Mouse (Mus musculus) frontal cortex, adult 2 months (tissue): ENCODE data around the gene Prpmp5. TPM values are rescaled to one million over a fixed set of nuclear protein-coding genes. Genes with fewer than 3 reads are reported as not detected.
"Not testable (repeated sequence)": the region's sequence is repeated elsewhere in the genome, so short reads cannot be mapped to it uniquely, and the experiment has no call there.

Experiments used
- DNase-seq, 2 experiments: peaks; one replicate each; pipeline ENCODE4 v3.0.0; 2022; ENCODE audit warnings: low spot score in 1 of 2; ENCODE audit errors: extremely low spot score in 1 of 2
- polyA plus RNA-seq: library from polyadenylated mRNA; depleted of rRNA; stranded (reverse); fragments of >200 nt; gene quantifications from 2 replicates; pipeline ENCODE4 v1.2.3, GENCODE M21; 2012; rRNA removed

Prpmp5 gene
- polyA plus RNA-seq, result not detected in 2 replicates

GRCm38 (mm10) chr6:132314657-132315056 lies at the start of gene Prpmp5:
Gene Prpmp5, minus strand, starts transcription at chr6:132314757.
- DNase-seq, result not testable (repeated sequence)

- not testable (repeated sequence) for DNase-seq
Measured at GRCm38 (mm10) chr6:132364034-132364433, 49.5 kb upstream of the Prpmp5 start, which contains the start of gene Gm8882. Gene Gm8882, minus strand, starts transcription at chr6:132364134.

Other genes with a start within 250 kb of the Prpmp5 start
- not detected in 2 replicates for gene Prb1, start 104.2 kb downstream of the Prpmp5 start, polyA plus RNA-seq
- not detected in 2 replicates for gene Gm8882, start 49.4 kb upstream of the Prpmp5 start, polyA plus RNA-seq